Mouse (Mus musculus): ENCODE measurements around the gene Nsmce4a.

DNA sequence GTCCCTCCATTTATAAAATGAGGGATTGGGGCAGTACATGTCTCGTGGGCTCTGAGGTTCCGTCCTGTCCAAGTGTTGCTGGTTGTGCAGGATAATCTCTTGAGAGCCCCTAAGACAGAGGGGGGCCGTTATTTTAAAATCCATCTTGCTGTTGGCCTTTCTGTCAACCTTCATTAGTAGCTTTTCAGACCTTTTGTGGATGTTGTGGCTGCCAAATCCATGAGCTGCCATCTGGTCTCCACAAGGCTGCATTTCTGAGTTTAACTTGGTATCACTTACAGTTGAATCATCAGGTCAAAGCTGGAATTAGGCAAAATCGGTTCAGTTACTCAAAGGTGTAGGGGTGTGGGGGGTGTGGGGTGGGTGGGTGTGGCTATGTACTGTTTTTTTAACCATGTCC, 19.6 kb downstream of the Nsmce4a start:
- TF ChIP-seq CTCF (IDR thresholded peaks at IDR 0.05; ENCODE audit: low read depth, low read length) (no peak), POLR2A (IDR thresholded peaks at IDR 0.05; ENCODE audit: borderline replicate concordance, low read depth, low read length) (no peak)
